Mouse (Mus musculus): ENCODE measurements around the gene Arhgef10l.

The Arhgef10l gene

GRCm38 (mm10) chr4:140630651-140631241, 35.1 kb downstream of the Arhgef10l start:
- peak; percentile 79 for DNase-seq

DNA sequence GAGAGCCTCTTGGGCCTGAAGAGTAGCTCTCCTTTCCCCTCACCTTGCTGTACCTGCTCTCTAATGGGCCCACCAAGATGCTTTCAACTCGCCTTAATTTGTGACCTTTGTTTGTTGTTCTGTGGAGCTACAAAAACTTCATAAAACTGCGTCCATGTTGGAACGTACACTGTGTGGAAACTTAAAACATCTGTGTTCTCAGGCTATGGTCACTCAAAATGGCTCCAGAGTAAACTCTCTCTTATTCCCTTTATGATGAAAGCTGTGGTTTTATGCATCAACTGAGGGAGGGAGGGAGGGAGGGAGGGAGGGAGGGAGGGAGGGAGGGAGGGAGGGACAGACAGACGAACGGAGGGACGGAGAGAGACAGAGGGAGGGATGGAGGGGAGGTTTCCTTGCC, 35.7 kb downstream of the Arhgef10l start:
- DNase-seq = no peak

DNA sequence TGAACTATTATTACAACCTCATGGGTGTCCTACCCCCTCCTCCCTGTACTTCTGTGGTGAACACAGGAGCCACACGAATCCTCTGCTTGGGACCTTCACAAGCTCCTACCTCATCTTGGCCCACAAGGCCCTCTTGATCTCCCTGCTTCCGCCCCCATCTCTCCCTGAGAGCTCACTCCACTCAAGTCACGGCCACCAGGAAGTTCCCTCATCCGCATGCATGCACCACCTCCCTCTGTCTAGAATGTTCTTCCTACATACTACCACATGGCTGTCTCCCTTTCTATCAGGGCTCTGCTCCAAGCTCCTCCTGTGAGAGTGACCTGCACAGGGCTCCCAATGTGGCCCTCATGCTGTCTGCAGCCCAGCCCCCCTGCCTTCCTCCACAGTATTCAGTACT, 36.8 kb downstream of the Arhgef10l start:
- DNase-seq = no peak

DNA sequence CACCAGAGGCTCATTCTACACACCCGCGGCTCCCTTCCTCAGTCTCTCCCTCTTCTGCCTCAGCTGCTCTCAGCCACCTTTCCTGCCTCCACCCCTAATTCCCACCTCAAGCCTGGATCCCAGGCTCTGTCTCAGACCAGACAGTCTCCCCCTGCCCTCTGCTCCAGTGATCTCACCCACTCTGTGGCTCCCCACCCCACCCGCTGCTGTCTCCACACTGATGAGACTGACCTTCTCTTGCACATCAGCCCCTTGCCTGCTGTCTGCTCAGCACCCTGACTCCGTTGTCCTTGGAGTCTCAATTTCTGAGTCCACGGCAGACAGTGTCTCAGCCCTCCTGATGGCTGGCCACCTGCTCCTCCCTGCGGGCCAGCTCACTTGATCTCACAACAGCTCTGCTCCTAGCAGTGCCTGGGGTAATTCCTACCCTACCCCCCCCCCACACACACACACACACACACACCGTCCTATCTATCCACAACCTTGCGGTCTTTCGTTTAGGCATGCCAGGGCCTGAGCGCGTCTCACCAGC, 37.3 kb downstream of the Arhgef10l start:
- DNase-seq = no peak

DNA sequence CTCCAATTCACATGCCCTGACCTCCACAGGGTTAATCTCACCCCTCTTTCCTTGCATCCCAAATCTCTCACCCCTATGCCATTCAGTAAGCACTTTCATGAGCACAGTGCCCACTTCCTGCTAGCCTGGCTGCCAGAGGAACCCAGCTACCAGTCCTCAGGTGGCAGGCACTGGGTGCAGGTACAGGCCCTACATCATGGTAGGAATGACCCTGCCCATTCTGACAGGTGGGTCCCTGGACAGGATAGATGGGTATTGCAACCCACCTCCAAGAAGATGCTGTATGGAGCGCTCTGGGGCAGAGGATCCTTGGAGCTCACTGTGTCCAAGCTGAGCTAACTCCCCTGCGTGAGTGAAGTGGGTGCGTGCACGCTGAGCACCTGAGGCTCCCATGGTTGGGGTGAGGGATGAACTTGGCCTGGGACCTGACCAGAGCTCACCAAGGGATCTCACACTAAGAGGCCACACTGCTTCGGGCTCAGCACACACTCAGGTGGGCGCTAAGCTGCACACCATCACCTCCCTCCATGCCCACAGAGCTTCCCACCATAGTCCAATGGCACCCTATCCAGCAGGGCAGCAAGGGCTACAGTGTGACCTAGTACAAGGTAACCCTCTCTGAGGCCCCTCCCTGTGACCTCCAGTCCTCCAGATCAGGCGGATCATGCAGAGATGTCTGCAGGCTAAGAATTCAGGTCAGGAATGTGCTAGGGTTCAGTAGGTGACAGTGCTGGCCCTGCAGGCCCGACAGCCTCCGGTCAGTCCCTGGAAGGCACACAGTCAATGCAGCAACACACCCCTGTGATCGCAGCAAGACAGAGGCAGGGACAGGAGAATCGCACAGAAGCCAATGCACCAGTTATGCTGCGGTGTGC, 39.9 kb downstream of the Arhgef10l start:
- no peak for DNase-seq

GRCm38 (mm10) chr4:140624468-140625176, 41.2 kb downstream of the Arhgef10l start:
- peak; percentile 82 for DNase-seq

DNA sequence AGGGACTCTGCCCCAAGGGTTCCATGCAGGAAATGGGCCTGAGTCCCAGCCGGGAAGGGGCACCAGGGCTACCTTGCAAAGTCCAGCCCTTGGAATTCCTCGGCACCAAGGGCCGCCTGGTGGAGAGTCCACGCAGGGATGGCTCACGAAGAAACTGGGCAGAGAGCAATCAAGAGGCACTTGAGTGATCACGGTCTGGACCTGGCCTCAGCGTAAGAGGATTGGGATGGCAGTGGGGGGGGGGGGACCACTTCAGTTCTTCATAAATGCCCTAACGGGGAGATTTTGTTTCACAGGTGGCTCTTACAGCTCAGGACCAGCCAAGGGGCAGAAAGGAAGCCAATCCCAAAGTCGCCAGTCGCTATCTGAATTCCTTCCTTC, 41.7 kb downstream of the Arhgef10l start:
- DNase-seq = peak; percentile 56

DNA sequence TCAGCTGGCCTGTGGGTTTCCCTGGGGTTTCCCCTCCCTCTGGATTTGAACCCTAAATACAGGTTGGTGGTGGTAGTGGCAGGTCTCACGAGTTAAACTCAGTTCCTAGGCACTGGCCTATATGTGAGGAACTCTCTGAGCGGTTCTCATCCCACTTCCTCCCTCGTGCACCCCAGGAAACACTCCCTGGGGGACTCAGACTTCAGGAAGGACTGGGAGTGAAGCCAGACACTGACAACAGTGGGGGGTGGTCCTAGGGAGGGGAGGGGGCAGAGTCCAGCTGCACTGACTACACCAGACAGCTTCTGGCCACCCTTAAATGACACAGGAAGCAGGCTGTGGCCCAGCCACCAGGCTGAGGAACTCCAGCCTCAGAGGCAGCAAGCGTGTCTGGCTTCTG, 43.0 kb downstream of the Arhgef10l start:
- DNase-seq = peak; percentile 62

DNA sequence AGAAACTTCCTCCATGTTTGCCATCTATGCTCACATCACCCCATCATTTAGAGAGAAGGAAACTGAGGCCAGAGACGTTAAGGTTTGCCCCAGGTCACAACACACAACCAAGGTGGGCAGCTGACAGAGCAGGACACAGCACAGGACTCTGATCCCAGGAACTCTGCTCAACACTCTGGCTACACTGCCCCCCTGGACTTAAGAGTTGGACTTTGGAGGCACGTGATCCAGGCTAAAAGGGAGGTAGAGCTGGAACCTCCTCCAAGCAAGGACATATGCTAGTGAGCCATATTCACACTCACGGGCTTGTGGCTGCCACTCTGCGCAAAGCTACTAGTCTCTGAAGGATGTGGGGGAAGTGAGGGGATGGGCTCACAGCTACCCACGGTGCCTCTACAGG, 45.3 kb downstream of the Arhgef10l start:
- DNase-seq = no peak

DNA sequence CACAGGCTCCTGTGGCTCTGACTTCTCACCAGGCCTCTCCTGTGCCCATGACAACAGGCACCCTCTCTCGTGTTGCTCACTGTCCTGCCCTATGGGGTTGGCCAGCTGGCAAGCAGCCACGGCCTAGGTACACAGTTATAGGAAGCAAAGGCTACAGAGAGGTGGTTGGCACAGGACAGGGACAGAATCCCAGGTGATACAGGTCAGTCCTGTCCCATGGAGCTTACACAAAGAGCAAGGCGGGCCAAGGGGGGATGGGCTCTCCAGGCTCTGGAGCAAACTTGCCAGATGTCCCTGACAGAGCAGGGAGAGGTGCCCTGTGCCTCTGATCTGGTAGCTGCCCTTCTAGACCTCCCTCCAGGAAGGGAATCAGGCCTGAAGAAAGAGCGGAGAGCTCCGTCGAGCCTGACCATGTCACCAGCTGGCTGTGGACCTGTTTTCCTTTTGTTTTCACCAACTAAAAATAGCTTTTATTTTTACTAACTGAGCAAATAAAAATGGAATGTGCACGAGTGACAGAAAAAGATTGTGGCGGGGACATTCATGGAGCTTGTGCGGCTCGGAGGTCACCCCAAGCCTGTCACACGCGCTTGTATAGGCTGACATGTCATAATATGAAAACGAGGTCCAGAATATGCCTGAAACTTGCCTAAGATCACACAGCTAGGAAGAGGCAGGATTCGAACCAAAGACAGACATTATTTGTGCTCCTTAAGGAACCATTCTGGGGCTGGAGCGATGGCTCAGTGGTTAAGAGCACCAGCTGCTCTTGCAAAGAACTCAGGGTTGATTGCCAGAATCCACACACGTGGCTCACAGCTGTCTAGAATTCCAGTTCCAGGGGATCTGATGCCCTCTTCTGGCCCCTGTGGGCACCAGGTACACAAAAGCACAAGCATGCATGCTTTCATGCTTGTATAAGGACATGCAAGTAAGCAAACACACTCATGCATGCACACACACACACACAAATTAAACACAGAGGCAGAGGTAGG, 48.1 kb downstream of the Arhgef10l start:
- peak; percentile 81 for DNase-seq

- no peak for DNase-seq
These were observed 48.9 kb downstream of the Arhgef10l start for GRCm38 (mm10) chr4:140616894-140617293.

GRCm38 (mm10) chr4:140616196-140616595, 49.6 kb downstream of the Arhgef10l start:
- peak; percentile 27 for DNase-seq

GRCm38 (mm10) chr4:140615771-140616170, 50.0 kb downstream of the Arhgef10l start:
- no peak for DNase-seq

DNA sequence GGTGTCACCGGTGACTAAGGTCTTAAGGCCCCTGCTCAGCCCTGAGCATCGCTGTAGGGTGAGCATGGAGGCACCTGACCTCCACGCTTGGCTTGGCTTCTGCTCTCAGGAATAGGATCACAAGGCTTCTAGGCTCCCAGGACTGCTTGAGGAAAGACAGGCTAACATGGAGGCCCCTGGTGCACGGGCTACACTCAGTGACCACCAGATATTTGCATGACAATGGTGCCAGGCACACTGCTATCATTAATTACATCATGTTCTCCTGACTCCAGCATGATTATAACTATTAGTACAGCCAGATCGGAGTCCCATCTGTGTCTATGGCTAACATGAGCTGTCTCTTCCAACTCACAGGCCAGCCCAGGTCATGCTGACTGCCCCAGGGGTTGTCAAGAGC, 51.3 kb downstream of the Arhgef10l start:
- no peak for DNase-seq

DNA sequence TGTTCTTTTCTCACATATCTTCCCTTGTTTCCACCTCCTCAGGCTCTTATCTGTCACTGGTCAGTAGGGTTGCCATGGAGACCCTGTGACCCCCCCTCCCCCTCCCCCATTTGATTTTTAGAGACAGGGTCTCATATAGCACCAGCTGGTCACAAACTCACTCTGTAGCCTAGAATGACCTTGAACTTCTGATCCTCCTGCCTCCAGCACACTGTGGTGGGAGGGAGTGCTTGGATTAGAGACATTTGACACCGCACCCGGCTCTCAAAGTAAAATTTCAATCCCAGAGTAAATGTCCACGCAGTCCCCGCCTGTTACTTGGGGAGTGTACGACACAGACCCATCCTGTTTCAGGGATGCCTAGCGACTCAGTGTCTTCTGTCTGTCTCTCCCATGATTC, 51.7 kb downstream of the Arhgef10l start:
- no peak for DNase-seq

DNA sequence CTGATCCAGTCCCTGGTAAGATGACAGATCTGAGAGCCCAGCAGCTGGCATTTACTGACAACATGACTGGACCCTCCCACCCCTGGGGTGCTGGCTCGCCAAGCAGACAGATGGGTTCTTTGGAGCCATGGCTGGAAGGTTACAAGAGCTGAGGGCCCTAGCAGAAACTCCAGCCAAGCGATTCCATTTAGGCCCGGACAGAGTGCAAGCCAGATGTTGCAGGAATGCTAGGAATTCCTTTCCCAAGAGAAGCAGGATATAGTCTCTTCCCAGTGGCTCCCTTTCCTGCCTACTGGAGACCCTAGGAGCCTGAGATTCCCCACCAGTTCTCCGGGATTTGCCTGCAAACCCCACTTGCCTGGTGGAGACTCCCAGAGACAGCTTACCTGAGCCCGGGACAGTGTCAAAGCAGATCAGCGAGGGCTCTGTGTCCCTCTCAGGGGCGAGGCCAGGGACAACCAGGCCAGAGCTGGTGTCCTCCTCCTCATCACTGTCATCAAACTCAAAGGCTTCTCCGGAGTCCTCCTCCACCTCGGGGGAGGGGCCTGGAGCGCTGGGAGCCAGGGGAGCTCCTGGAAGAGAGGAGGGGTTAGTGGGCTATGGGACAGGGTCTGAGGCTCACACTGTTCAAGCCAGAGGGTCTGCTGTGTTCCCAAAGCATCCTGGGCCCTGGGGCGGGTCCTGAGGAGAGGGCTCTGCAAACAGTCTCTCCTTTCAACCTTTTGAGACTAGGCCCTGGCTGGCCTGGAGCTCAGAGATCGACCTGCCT, 54.8 kb downstream of the Arhgef10l start:
- peak; percentile 69 for DNase-seq

- DNase-seq = no peak
These were observed 57.5 kb downstream of the Arhgef10l start for GRCm38 (mm10) chr4:140608228-140608720.

- no peak for DNase-seq
These were observed 59.0 kb downstream of the Arhgef10l start for GRCm38 (mm10) chr4:140606779-140607178.

DNA sequence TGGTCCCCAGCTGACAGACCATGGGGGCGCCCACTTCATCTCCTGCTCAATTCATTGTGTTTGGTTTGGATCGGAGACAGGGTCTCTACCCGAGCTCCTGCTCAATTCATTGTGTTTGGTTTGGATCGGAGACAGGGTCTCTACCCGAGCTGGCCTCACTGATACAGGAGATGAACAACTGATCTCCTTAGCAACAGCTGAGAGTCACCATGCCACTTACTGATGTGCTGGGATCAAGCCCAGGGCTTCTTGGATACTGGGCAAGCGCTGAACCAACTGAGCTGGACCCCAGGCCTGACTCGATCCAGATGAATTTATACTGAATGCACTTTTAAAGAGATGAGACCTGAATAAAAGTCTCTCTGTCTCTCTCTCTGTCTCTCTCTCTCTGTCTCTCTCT, 59.6 kb downstream of the Arhgef10l start:
- no peak for DNase-seq

GRCm38 (mm10) chr4:140605790-140606189, 60.0 kb downstream of the Arhgef10l start:
- DNase-seq = no peak

DNA sequence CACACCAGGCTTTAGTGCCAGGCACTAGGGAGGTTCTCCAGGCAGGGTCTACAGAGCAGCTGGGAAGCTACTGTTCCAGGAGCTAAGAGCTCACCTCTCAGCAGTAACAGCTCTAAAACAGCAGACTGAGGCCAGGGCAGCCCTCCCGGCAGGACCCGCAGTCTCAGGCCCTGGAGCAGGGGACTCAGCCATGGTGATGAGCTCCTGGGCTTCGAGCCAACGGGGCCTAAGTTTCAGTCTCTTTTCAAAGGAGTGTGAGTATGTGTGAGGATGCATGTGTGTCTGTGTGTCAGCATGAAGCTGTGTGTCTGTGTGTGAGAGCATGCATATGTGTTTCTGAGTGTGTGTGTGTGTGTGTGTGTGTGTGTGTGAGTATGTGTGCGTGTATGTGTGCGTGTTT, 60.6 kb downstream of the Arhgef10l start:
- DNase-seq = peak; percentile 75

Measured in lung, postnatal 10 days (tissue).